Mouse (Mus musculus): Measurements from ENCODE around the gene Frrs1l.

Gene Frrs1l

GRCm38 (mm10) chr4:56990215-56990584 is at the start of gene Frrs1l:
TSS of gene Frrs1l (minus strand) at chr4:56990391.
- no peak for DNase-seq (ENCODE audit: low spot score)

GRCm38 (mm10) chr4:57039127-57040031 is 49.2 kb upstream of the Frrs1l start:
- no peak for DNase-seq (ENCODE audit: low spot score)

GRCm38 (mm10) chr4:57037554-57037953 is 47.4 kb upstream of the Frrs1l start:
- no peak for DNase-seq (ENCODE audit: low spot score)

- no peak for DNase-seq (ENCODE audit: low spot score)
Observed at GRCm38 (mm10) chr4:57034169-57034568, 44.0 kb upstream of the Frrs1l start.

- DNase-seq (ENCODE audit: low spot score) = no peak
Observed at GRCm38 (mm10) chr4:57031440-57031839, 41.2 kb upstream of the Frrs1l start.

- DNase-seq (ENCODE audit: low spot score) = no peak
Observed at GRCm38 (mm10) chr4:57027954-57028353, 37.8 kb upstream of the Frrs1l start.

GRCm38 (mm10) chr4:57023527-57023926 is 33.3 kb upstream of the Frrs1l start:
- no peak for DNase-seq (ENCODE audit: low spot score)

- DNase-seq (ENCODE audit: low spot score) = no peak
Observed at GRCm38 (mm10) chr4:57021288-57021687, 31.1 kb upstream of the Frrs1l start.

- peak; percentile 58 for DNase-seq (ENCODE audit: low spot score)
Observed at GRCm38 (mm10) chr4:57017229-57017628, 27.0 kb upstream of the Frrs1l start.

- no peak for DNase-seq (ENCODE audit: low spot score)
Observed at GRCm38 (mm10) chr4:57016366-57017171, 26.4 kb upstream of the Frrs1l start.

GRCm38 (mm10) chr4:57015032-57015431 is 24.8 kb upstream of the Frrs1l start:
- no peak for DNase-seq (ENCODE audit: low spot score)

GRCm38 (mm10) chr4:57011454-57012046 is 21.4 kb upstream of the Frrs1l start:
- no peak for DNase-seq (ENCODE audit: low spot score)

GRCm38 (mm10) chr4:57010919-57011318 is 20.7 kb upstream of the Frrs1l start:
- no peak for DNase-seq (ENCODE audit: low spot score)

GRCm38 (mm10) chr4:57010425-57010824 is 20.2 kb upstream of the Frrs1l start:
- DNase-seq (ENCODE audit: low spot score) = no peak

GRCm38 (mm10) chr4:57007717-57008116 is 17.5 kb upstream of the Frrs1l start:
- no peak for DNase-seq (ENCODE audit: low spot score)

- DNase-seq (ENCODE audit: low spot score) = no peak
Observed at GRCm38 (mm10) chr4:57005011-57005410, 14.8 kb upstream of the Frrs1l start.

- no peak for DNase-seq (ENCODE audit: low spot score)
Observed at GRCm38 (mm10) chr4:57003886-57004285, 13.7 kb upstream of the Frrs1l start.

GRCm38 (mm10) chr4:57002751-57003150 is 12.6 kb upstream of the Frrs1l start:
- DNase-seq (ENCODE audit: low spot score) = no peak

- no peak for DNase-seq (ENCODE audit: low spot score)
Observed at GRCm38 (mm10) chr4:57001437-57001836, 11.2 kb upstream of the Frrs1l start.

- no peak for DNase-seq (ENCODE audit: low spot score)
Observed at GRCm38 (mm10) chr4:56993331-56993730, 3.1 kb upstream of the Frrs1l start.

GRCm38 (mm10) chr4:56991951-56992350 is 1.8 kb upstream of the Frrs1l start:
- DNase-seq (ENCODE audit: low spot score) = no peak

GRCm38 (mm10) chr4:56989431-56990214 is 568 bp downstream of the Frrs1l start:
- no peak for DNase-seq (ENCODE audit: low spot score)

Measured in ovary, postnatal 10 days (tissue).